Mouse (Mus musculus) brain, embryonic 14.5 days (tissue): ENCODE data around the gene Shc4.

Source experiments
- CTCF ChIP-seq: fragments of 200-500 bp; IDR thresholded peaks from 2 replicates; pipeline ENCODE4 v1.5.1; 2012; ENCODE audit warnings: inconsistent platforms, mild to moderate bottlenecking, moderate library complexity, borderline replicate concordance; ENCODE audit not compliant: insufficient read depth, insufficient read length; ENCODE audit errors: extremely low read depth
- POLR2A ChIP-seq: fragments of 200-500 bp; IDR thresholded peaks from 2 replicates; pipeline ENCODE4 v1.6.1; 2012; ENCODE audit warnings: mild to moderate bottlenecking, inconsistent platforms, borderline replicate concordance; ENCODE audit not compliant: poor library complexity, insufficient read depth, insufficient read length, severe bottlenecking; ENCODE audit errors: extremely low read depth

GRCm38 (mm10) chr2:125749330-125749729 is 25.4 kb upstream of the Shc4 start:
- TF ChIP-seq CTCF: no peak
- no peak for TF ChIP-seq POLR2A
